Mouse (Mus musculus) hematopoietic multipotent progenitor cell, adult 10-12 weeks (in vitro differentiated cells): ENCODE results near the gene Scgb1c1. TPM values are rescaled to one million over a fixed set of nuclear protein-coding genes. Genes with fewer than 3 reads are reported as not detected.

Experiments
- polyA plus RNA-seq: library from polyadenylated mRNA; stranded (reverse); fragments of >175 nt; gene quantifications from 2 replicates; pipeline ENCODE4 v1.2.3, GENCODE M21; 2012; ENCODE audit warnings: low replicate concordance

Scgb1c1 gene
- not detected in 2 replicates for polyA plus RNA-seq

DNA sequence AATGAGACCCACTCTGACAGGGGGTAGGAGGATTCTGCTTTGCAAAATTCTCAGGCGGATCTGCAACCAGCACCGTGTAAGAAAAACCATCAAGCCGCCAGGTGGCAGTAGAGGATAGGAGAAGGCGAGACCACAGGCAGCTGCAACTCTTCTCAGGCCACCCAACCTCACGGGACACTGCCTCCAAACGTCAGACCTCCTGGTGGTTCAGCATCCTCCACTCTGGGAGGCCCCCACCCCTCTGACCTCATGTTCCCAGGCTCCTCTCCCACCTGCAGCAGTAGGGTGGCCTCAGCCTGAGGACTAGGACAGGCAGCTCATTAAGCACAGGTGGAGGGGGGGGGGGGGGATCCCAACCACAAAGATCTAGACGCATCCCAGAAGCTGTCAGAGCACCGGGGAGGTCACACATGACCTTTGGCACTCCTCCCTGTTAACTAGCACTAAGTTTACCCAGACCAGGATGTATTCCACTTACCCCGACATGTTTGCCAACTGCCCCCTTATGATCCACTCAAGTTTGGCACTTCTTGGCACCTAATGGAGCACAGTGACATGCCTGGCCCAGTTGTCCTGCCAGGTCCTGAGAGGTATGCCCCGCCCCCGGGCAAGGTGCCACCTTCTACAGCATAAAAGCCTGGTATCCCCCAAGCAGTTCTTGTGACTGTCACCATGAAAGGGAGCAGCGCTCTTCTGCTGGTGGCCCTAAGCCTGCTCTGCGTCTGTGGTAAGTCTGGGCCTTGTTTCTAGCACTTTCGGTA, at the start of gene Scgb1c1:
Scgb1c1 (plus strand) TSS at position 643 of the 761 bp plus-strand sequence.

DNA sequence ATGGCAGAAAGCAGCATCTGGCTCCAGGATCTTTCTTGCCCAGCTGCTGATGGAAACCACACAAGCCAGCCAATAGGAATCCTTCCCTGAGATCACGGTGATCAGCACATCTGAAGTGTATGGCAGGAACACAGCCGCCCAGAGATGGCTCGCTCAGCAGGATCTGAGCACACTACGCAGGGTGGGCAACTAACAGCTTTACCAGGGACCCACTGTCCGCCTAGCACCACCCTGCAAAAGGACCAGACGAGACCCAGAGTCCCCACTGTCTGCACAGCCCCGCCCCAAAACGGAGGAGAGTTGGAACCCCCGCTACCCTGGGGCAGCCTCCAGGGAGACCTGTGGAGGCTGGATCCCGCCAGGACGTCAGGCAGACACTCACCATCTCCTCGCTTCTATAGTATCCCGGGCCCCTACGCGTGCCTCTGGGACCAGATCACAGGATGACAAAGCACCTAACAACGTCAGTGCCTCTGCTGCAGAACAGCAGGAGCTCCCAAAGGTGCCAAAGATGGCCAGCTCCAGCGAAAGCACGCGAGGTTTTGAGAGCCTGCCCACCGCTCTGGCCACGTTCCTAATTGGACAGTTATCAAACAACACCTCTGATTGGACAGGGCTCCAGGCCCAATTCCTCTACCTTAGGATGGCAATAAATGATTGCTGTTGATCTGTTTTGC, 23.6 kb upstream of the Scgb1c1 start, which contains the start of gene Zfp941:
Zfp941 (minus strand) TSS at position 526 of the 677 bp plus-strand sequence.

DNA sequence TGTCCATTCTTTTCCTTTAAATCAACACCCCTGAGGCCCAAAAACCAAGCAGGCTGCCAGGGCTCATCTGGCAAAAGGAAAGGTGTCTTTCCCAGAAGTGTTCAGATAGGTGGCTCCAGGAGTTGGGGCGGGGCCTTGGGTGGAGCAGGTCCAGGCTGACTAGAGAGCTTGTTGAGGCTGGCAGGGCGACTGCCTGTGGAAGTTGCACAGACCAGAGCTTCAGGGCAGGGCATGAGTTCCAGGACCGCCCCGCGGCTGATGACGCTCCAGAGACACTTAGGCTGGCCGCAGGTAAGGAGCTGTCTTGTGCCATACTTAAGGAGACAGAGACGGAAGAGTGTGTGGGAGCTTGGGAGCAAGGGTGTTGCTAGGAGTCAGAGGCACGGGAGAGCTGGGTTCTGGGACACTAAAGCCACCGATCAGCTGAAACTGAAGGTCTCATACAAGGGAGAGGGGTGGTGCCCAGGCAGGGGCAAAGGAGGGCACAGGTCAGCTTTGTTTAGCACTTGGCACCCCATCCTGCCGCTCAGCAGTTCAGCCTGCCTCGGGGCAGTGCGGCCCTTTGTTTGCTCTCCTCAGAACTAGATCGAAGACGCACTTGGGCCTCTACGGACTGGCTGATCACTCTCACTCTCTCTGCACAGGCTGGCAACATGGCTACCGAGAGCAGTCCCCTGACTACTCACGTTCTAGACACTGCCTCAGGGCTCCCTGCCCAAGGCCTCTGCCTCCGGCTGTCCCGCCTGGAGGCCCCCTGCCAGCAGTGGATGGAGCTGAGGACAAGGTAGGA, 10.2 kb upstream of the Scgb1c1 start, which contains the start of gene Urah:
Urah (plus strand) TSS at position 51 of the 790 bp plus-strand sequence.

DNA sequence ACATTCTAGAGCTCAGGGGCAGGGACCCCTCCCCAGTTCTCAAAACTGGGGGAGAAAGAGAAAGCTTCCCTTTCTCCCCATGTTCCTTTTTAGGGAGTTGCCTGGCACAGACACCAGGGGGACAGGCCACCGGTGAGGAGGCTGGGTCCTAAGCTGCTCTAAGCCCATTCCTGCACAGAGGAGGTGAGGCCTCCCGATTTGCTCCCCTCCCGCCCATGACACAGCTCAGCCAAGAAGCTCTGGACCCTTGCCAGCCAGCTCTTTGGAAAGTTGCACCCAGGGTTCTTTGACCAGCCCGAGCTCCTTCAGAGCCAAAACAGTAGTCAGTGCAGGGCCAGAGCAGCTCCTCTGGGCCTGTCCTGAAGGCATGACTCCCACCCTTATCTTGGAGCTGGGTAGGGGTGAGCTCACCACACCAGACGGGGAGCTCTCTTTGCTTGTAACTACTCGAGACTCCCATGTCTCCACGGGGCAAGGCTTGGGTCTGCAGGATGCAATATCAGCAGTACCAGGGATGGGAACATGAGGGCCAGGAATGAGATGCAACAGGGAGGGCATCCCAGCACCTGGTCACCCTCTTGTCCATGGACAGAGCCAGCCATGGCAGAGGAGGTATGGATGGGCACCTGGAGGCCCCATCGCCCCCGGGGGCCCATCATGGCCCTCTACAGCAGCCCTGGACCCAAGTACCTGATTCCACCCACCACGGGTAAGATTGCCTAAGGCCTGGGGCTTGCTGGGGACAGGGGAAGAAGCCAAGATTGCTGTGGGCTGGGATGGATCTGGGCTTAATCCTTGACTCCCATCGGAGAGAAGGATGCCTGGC, 2.6 kb downstream of the Scgb1c1 start, which contains the start of gene Odf3:
Odf3 (plus strand) TSS at position 51 of the 826 bp plus-strand sequence.

DNA sequence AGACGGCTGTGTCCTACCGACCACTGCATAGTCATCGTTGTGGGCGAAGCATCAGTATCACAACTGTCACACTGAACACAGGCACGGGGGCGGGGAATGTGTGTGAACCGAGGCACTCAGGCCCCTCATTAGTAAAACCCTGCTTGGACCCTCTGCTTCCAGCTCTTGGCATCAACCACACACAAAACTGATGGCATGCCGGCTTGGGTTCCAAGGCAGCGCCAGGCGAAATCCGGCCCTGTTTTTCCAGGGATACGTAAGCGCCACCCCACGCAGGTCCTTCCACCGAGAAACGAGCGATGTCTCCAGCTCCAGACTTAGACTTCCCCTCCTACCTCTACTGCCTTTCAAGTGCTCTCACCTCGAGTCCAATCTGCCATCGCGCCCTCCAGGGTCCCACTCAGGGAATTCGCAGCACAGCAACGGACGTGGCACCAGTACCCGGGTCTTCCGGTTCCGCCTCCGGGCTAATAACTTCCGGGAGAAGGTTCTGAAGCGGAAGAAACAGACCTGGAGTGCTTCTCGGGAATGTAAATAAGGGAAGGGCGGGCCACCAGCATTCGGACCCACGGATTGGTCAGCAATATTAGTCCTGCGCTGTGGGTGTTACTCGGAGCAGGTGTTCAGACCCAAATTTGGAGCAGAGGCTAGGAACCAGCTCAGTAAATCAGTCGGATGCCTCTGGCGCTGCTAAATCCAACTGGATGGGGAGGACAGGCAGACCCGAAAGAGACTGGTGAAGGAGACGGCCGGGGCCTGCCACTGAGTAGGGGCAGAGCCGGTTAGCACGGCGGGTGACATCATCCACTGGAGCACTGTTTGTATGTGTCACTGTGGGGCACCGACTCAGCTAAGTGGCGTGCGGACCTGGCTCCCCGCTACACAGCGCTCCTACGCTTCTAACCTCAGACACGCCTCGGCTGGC, 10.8 kb downstream of the Scgb1c1 start, which contains the start of gene Gm45785:
Gm45785 (minus strand) TSS at position 472 of the 925 bp plus-strand sequence.

DNA sequence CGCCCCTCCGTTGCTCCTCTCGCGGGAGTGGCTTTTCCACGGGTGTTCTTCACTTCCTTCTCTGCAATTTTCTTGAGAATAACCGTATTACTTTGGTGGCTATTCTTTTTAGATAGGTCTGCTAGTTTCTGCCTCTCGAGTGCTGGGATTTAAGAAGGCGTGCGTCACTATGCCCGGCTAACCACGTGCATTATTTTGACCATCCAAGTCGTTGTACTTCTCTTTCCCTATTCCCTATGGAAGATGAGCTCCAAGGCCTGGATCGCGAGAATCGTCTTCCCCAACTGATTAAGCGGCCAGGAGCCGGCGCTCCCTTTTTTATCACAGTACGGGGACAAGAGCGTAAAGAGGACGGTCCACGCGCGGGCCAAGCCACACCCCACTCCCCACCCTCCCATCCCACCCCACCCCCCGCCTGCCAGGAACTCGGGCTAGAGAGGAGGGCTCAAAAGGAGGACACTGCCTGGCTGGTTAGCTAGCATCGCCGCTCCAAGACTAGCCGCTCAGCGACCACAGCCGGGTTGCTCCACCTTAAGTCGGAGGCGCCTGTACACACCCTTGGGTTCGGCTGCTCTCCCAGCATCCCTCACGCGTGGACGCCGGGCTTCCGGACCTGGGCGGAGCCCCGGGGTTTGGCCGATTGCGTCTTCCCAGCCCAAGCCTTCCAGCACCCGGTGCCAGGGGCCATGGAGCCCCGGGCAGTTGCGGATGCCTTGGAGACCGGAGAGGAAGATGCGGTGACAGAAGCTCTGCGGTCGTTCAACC, 11.6 kb downstream of the Scgb1c1 start, which contains the start of gene Ric8a:
Ric8a (plus strand) TSS at position 173 of the 765 bp plus-strand sequence.

DNA sequence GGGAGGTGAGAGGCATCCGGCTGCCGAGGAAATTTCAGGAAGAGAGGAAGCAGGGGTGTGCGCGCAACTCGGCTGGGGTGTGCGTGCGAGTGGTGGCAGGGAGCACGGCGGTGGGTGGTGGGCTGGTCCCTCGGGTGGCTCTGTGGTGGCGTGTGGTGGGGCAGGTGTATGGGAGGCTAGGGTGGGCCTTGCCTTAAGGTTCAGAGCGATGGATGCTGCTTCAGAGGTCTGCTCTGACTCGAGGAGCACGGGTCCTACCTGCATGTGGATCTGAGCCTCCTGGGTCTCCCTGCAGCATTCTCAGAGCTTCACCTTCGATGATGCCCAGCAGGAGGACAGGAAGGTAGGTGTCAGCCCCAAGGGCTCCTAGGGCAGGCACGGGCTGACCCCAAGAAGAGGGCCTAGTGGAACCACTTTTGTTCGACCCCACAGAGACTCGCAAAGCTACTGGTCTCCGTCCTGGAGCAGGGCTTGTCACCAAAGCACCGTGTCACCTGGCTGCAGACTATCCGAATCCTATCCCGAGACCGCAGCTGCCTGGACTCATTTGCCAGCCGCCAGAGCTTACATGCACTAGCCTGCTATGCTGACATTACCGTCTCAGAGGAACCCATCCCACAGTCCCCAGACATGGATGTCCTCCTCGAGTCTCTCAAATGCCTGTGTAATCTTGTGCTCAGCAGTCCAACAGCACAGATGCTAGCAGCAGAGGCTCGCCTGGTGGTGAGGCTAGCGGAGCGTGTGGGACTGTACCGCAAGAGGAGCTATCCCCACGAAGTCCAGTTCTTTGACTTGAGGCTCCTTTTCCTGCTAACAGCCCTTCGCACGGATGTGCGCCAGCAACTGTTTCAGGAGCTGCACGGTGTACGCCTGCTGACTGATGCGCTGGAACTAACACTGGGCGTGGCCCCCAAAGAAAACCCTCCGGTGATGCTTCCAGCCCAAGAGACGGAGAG, 12.5 kb downstream of the Scgb1c1 start, which contains the start of gene Bet1l:
Bet1l (minus strand) TSS at position 28 of the 956 bp plus-strand sequence.

DNA sequence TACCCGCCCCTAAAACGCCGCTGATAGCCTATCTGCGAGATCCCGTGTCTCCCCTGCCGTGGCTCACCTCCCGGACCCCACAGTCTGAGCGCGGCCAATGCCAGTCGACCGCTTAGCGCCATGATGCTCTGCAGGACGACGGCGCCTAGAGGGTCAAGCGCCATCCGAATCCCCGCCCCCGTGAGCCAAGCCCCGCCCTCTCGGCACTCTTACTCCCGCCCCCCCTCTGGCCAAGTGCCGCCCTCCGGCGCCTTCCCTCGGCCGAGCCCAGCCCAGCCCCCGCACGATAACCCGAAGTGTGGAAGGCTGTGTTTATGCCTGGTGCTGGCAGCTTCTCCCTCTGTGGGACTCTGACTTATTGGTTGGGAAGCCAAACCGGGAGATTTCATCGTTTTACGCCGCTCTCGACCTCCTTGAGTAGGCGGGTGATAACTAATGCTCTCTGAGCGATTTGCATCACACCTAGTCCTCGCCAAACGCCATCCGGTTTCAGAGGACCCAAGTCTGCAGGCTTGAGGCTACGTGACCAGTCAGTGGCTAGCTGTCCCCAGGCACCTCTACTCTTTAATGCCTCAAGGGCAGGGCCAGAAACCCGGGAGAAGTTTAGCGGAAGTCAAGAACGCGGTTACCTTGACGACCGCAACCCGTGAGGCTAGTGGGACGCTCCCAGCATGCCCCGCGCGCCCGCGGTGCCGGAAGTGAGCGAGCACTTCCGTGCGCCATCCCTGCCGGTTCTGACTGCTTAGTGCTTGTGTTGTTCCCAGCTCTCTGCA, 36.5 kb downstream of the Scgb1c1 start, which contains the start of the genes Psmd13 and Sirt3:
Psmd13 (plus strand) TSS at position 273 of the 773 bp plus-strand sequence.
Sirt3 (minus strand) TSS at position 614 of the 773 bp plus-strand sequence.

Other genes starting within 250 kb of the Scgb1c1 start
- gene Olfr46, start 244.3 kb upstream of the Scgb1c1 start, polyA plus RNA-seq: not detected in 2 replicates
- not detected in 2 replicates for gene Olfr61, start 216.6 kb upstream of the Scgb1c1 start, polyA plus RNA-seq
- not detected in 2 replicates for gene Olfr53, start 199.1 kb upstream of the Scgb1c1 start, polyA plus RNA-seq
- gene Olfr539, start 185.6 kb upstream of the Scgb1c1 start, polyA plus RNA-seq: 0.01 TPM in 1 of 2 replicates, not detected in the other
- gene Olfr45, start 163.6 kb upstream of the Scgb1c1 start, polyA plus RNA-seq: not detected in 2 replicates
- not detected in 2 replicates for gene Olfr541, start 148.3 kb upstream of the Scgb1c1 start, polyA plus RNA-seq
- gene Cyp2e1, start 81.8 kb upstream of the Scgb1c1 start, polyA plus RNA-seq: not detected in 2 replicates
- 0.18 TPM in 1 of 2 replicates, not detected in the other for gene Syce1, start 57.7 kb upstream of the Scgb1c1 start, polyA plus RNA-seq
- gene Zfp941, start 23.4 kb upstream of the Scgb1c1 start, polyA plus RNA-seq: not detected in 2 replicates
- gene Urah, start 10.5 kb upstream of the Scgb1c1 start, polyA plus RNA-seq: not detected in 2 replicates
- not detected in 2 replicates for gene Odf3, start 2.3 kb downstream of the Scgb1c1 start, polyA plus RNA-seq
- not detected in 2 replicates for gene Gm45785, start 10.8 kb downstream of the Scgb1c1 start, polyA plus RNA-seq
- 84.4 and 159 TPM in 2 replicates for gene Ric8a, start 11.4 kb downstream of the Scgb1c1 start, polyA plus RNA-seq
- 5.3 and 13.3 TPM in 2 replicates for gene Bet1l, start 12.0 kb downstream of the Scgb1c1 start, polyA plus RNA-seq
- gene Psmd13, start 36.4 kb downstream of the Scgb1c1 start, polyA plus RNA-seq: 14.0 and 45.3 TPM in 2 replicates
- gene Sirt3, start 36.8 kb downstream of the Scgb1c1 start, polyA plus RNA-seq: 25.2 and 43.6 TPM in 2 replicates
- not detected in 2 replicates for gene Cox8b, start 54.9 kb downstream of the Scgb1c1 start, polyA plus RNA-seq
- 0.27 TPM in 1 of 2 replicates, not detected in the other for gene Nlrp6, start 75.4 kb downstream of the Scgb1c1 start, polyA plus RNA-seq
- gene Pgghg, start 95.8 kb downstream of the Scgb1c1 start, polyA plus RNA-seq: 14.9 and 15.1 TPM in 2 replicates
- gene Ifitm5, start 104.7 kb downstream of the Scgb1c1 start, polyA plus RNA-seq: not detected in 2 replicates
- gene Gm45717, start 110.4 kb downstream of the Scgb1c1 start, polyA plus RNA-seq: not detected in 2 replicates
- 17.6 and 125 TPM in 2 replicates for gene Ifitm2, start 110.4 kb downstream of the Scgb1c1 start, polyA plus RNA-seq
- gene Ifitm1, start 121.7 kb downstream of the Scgb1c1 start, polyA plus RNA-seq: 8.5 TPM in 2 replicates
- 25.7 and 51.0 TPM in 2 replicates for gene Ifitm3, start 165.2 kb downstream of the Scgb1c1 start, polyA plus RNA-seq
- 4.0 and 4.9 TPM in 2 replicates for gene Ifitm6, start 172.4 kb downstream of the Scgb1c1 start, polyA plus RNA-seq
- gene Gm17387, start 183.6 kb downstream of the Scgb1c1 start, polyA plus RNA-seq: not detected in 2 replicates
- gene B4galnt4, start 215.6 kb downstream of the Scgb1c1 start, polyA plus RNA-seq: 3.7 and 11.5 TPM in 2 replicates
- 30.0 and 50.9 TPM in 2 replicates for gene Pkp3, start 232.7 kb downstream of the Scgb1c1 start, polyA plus RNA-seq